Mouse (Mus musculus) liver, postnatal 0 days (tissue): ENCODE measurements around the gene Spen.

Experiments
- CTCF ChIP-seq: sonication (generic); IDR thresholded peaks from 2 replicates; pipeline ENCODE4 v1.5.1; 2016; ENCODE audit warnings: antibody characterized with exemption, low read depth
- EP300 ChIP-seq: IDR thresholded peaks from 2 replicates; pipeline ENCODE4 v1.6.1; 2016; ENCODE audit warnings: antibody characterized with exemption, low read depth, mild to moderate bottlenecking

- TF ChIP-seq CTCF = no peak
- peak; percentile 41; the same call in 1 of the 2 replicates for TF ChIP-seq EP300
Observed at GRCm38 (mm10) chr4:141578833-141579232, 40.4 kb upstream of the Spen start.
